Mouse (Mus musculus) midbrain, embryonic 14.5 days (tissue): ENCODE results near the gene Cdc26. TPM values are rescaled to one million over a fixed set of nuclear protein-coding genes. Genes with fewer than 3 reads are reported as not detected.
A peak's percentile ranks its signal among the peaks of the same experiment; 100 is the strongest.

ENCODE experiments used
- ATAC-seq: fragments of 200-750 bp; cut with Nextera tagmentation; 2 replicates; pipeline ENCODE4 v1.8.0; 2017; ENCODE audit warnings: moderate number of reproducible peaks, moderate library complexity; ENCODE audit not compliant: low FRiP score, low TSS enrichment
- DNase-seq: peaks from one replicate; pipeline ENCODE4 v3.0.0-alpha.2; 2015
- H3K27ac ChIP-seq: fragments of 300-500 bp; sonication (generic); replicated peaks from 2 replicates; pipeline ENCODE4 v1.5.1; 2014; ENCODE audit warnings: mild to moderate bottlenecking, low read depth, low read length, moderate library complexity
- H3K27me3 ChIP-seq: fragments of 300-500 bp; sonication (generic); 2 replicates; pipeline ENCODE4 v1.6.1; 2014; ENCODE audit warnings: low read length, control low read depth, mixed read lengths; ENCODE audit not compliant: control insufficient read depth, insufficient read depth
- H3K36me3 ChIP-seq: fragments of 300-500 bp; sonication (generic); 2 replicates; pipeline ENCODE4 v1.6.1; 2014; ENCODE audit warnings: low read length, control low read depth; ENCODE audit not compliant: control insufficient read depth, insufficient read depth
- H3K4me1 ChIP-seq: fragments of 300-500 bp; sonication (generic); 2 replicates; pipeline ENCODE4 v1.6.1; 2014; ENCODE audit warnings: mild to moderate bottlenecking, antibody characterized with exemption, low read length, control low read depth; ENCODE audit not compliant: control insufficient read depth, insufficient read depth
- H3K4me2 ChIP-seq: fragments of 300-500 bp; sonication (generic); 2 replicates; pipeline ENCODE4 v1.6.1; 2014; ENCODE audit warnings: mild to moderate bottlenecking, low read length, moderate library complexity
- H3K4me3 ChIP-seq: fragments of 300-500 bp; sonication (generic); replicated peaks from 2 replicates; pipeline ENCODE4 v1.5.1; 2014; ENCODE audit warnings: low read depth, low read length
- H3K9ac ChIP-seq: fragments of 300-500 bp; sonication (generic); replicated peaks from 2 replicates; pipeline ENCODE4 v1.6.1; 2014; ENCODE audit warnings: mild to moderate bottlenecking, low read length, moderate library complexity
- H3K9me3 ChIP-seq: fragments of 300-500 bp; sonication (generic); 2 replicates; pipeline ENCODE4 v1.6.1; 2016; ENCODE audit warnings: low read length, control low read depth, mixed read lengths; ENCODE audit not compliant: control insufficient read depth
- WGBS: fragments of 180-500 bp; shearing (Covaris S2); extraction: QIAGEN DNeasy Blood & Tissue Kit; methylation state at CpG from one replicate; pipeline ENCODE4 v1.1.7; 2014; 5-methylcytosine and 5-hydroxymethylcytosine counted together
- polyA plus RNA-seq: library from polyadenylated mRNA; unstranded; fragments of >200 nt; fragmentation: Nextera tagmentation; extraction: Ambion mirVana; gene quantifications from 2 replicates; pipeline ENCODE4 v1.2.1, GENCODE M21; 2014

Gene Cdc26
- polyA plus RNA-seq, 1 experiment from 2014 or later, result 97.5 TPM

DNA sequence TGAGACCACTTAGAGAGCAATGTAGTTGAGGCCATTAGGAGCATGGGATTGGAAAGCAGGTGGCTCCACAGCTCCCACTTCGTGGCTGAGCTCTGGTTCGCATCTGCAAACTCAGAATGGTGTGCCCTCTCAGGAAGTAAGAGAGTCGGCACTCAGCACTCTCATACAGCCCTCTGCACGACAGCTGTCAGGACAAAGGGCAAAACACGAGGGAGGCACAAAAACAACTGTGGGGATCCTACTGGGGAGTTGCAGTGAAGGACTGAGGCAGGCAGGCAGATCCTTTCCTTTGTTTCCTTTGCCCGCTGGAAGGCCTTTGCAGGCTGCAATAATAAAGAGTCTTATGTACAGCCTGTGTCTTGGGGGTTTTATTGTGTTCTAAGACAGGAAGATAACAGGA, 15.0 kb downstream of the Cdc26 start:
- ATAC-seq (no peak), DNase-seq (peak; percentile 15)
- Histone ChIP-seq H3K4me3 (no peak overlapping the region), H3K4me1 (no peaks in the 10 kb centered on the region), H3K36me3 (peaks cover 78% of the 10 kb centered on the region), H3K27me3 (no peaks in the 10 kb centered on the region), H3K9me3 (no peaks in the 10 kb centered on the region), H3K9ac (no peak overlapping the region), H3K27ac (no peak overlapping the region), H3K4me2 (no peak overlapping the region)
- WGBS, result 18% methylated on average over 6 of the region's 6 CpGs

DNA sequence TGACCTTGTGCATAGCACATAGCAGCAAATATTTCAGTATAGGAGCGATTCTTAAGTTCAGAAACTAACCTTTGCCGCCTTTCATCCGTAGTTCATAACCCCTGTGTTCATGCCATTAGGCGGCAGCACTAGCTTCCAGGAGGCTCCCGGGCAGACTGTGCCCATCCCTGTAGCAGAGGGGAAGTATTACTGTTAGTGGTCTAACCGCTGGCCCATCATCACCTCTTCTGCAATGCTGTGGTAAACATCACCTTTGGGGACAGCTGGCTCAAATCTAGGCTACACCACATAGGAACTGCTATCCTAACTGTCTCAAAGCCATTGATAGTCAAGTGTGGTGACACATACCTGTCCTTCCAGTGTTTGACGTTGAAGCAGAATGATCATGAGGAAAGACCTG, 16.6 kb downstream of the Cdc26 start:
- Histone ChIP-seq H3K36me3 (peaks cover 77% of the 10 kb centered on the region), H3K9ac (no peak overlapping the region), H3K27me3 (no peaks in the 10 kb centered on the region), H3K27ac (no peak overlapping the region), H3K4me3 (no peak overlapping the region), H3K4me2 (no peak overlapping the region), H3K4me1 (no peaks in the 10 kb centered on the region), H3K9me3 (no peaks in the 10 kb centered on the region)
- WGBS, result 90% methylated on average over 7 of the region's 7 CpGs
- ATAC-seq, result no peak
- no peak for DNase-seq

DNA sequence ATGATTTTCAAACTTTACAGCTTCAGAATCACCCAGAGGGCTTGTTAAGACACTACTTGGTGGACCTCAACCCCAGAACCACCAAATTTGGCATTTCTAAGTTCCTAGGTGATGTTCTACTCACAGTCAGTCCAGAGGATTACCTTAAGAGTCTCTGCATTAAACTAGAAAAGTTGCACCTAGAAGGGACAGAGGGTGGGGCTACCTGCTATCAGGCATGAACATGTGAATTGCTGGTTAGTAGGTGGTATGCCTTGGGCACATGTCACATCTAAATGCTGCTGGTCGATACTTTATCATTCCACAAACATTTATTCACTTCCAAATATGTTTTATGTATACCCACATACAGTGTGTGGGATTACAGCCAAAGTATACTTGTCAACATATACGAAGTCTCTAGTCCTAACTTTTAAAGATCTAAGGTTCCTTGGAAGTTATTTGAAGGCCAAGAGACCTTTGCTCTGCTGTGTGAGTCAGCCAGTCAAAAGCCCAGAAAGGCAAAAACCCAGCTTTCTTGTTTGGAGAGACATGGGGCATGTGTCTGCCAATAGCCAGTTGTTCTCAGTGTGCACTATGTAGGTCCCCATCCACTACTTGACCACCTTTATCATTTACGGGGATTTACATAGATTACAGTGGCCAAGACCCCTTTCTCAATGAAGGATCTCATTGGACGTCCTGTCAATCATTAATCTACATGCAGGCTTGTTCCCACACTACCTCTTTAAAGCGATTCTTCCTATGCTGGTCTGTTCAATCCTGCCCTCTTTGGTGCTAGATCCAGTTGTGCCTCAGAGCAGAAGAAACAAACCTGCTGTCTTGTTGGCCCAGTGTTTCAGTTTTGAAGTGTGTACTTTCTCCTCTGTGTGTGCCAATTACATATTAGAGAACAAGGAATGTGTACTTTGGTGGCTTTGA, 18.6 kb downstream of the Cdc26 start:
- H3K36me3 ChIP-seq, result peaks cover 63% of the 10 kb centered on the region
- H3K4me2 ChIP-seq, result no peak overlapping the region
- no peaks in the 10 kb centered on the region for H3K27me3 ChIP-seq
- H3K27ac ChIP-seq, result no peak overlapping the region
- WGBS, result 91% methylated on average over 5 of the region's 5 CpGs
- H3K9me3 ChIP-seq, result no peaks in the 10 kb centered on the region
- H3K4me1 ChIP-seq, result no peaks in the 10 kb centered on the region
- ATAC-seq, result no peak
- H3K9ac ChIP-seq, result no peak overlapping the region
- no peak for DNase-seq
- no peak overlapping the region for H3K4me3 ChIP-seq

DNA sequence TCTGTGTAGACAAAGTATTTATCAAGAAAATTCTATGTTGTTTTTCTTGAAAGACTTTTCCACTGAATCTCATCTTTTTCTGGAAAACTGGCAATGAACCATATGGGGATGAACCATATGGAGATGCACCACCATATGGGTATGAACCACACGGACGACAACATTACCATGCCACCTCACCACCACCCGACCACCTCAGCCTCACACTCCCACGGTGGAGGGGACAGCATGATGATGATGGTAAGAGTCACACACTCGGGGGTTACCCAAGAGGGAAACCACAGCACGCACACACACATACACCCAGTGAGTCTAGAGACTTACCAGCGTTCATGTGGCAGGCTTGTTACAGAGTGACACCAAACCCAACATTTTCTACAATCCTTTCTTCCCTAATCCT, 23.0 kb downstream of the Cdc26 start:
- H3K27ac ChIP-seq, result no peak overlapping the region
- 94% methylated on average over 7 of the region's 7 CpGs for WGBS
- H3K9me3 ChIP-seq, result no peaks in the 10 kb centered on the region
- DNase-seq, result no peak
- H3K4me1 ChIP-seq, result no peaks in the 10 kb centered on the region
- H3K4me2 ChIP-seq, result no peak overlapping the region
- H3K4me3 ChIP-seq, result no peak overlapping the region
- no peak overlapping the region for H3K9ac ChIP-seq
- peaks cover 40% of the 10 kb centered on the region for H3K36me3 ChIP-seq
- no peak for ATAC-seq
- H3K27me3 ChIP-seq, result no peaks in the 10 kb centered on the region

DNA sequence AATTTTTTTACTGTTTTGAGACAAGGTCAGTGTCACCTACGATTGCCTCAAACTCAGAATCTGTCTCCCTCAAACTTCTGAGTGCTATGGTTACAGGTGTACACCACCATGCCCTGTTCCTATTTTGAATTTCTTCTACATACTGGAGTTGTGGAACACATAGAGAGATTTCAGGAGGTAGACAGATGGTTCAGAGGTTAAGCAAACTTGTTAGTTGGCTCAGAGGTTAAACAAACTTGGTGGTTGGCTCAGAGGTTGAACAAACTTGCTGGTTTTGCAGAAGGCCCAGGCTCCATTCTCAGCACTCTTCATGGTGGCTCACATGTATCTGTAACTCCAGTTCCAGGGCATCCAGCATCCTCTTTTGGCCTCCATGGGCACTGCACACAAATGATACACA, 24.3 kb downstream of the Cdc26 start:
- 93% methylated on average over 1 of the region's 1 CpGs for WGBS
- Histone ChIP-seq H3K9me3 (no peaks in the 10 kb centered on the region), H3K9ac (no peak overlapping the region), H3K27me3 (no peaks in the 10 kb centered on the region), H3K4me2 (no peak overlapping the region), H3K36me3 (peaks cover 27% of the 10 kb centered on the region), H3K4me1 (no peaks in the 10 kb centered on the region), H3K4me3 (no peak overlapping the region), H3K27ac (no peak overlapping the region)
- ATAC-seq, result no peak
- no peak for DNase-seq

DNA sequence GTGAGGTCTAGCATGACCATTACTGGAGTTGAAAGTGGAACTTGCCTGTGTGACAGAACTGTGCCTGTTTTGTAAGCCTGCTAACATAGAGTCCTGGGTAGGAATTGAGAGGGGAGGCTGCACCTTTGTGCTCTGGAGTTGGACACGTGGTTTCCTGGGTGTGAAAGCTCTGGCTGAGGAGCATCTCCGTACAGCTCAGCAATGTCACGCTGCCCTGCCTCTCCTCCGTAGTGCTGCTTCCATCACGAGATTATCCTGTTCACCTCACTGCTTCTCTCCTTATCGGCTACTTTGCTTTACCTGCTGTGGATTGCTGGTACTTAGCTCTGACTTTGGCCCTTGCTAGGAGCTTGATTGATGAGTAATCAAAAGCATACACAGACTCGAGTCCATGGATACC, 24.7 kb downstream of the Cdc26 start:
- no peak overlapping the region for H3K4me3 ChIP-seq
- no peaks in the 10 kb centered on the region for H3K27me3 ChIP-seq
- no peak overlapping the region for H3K9ac ChIP-seq
- peaks cover 23% of the 10 kb centered on the region for H3K36me3 ChIP-seq
- no peaks in the 10 kb centered on the region for H3K4me1 ChIP-seq
- no peak overlapping the region for H3K27ac ChIP-seq
- WGBS, result 84% methylated on average over 7 of the region's 7 CpGs
- no peak overlapping the region for H3K4me2 ChIP-seq
- no peaks in the 10 kb centered on the region for H3K9me3 ChIP-seq
- ATAC-seq (no peak), DNase-seq (no peak)

DNA sequence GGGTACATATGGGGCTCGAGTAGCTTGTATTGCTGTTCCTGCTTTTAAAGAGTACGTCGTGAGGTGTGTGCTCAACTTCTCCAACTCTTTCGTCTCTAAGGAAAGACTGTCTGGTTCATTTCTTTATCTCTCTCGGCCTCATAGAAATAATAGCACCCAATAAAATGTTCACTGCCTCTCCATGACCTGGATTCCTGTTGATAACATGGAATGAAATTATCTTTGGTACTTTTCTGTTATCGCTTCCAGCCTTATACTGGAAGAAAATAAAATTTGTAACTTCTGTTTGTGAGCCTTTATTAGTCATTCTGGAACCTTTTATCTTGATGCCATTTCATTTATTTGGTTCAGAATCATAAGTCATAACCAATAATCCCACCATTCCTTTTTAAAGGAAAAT, 25.2 kb downstream of the Cdc26 start:
- H3K4me3 ChIP-seq, result no peak overlapping the region
- no peaks in the 10 kb centered on the region for H3K4me1 ChIP-seq
- no peak overlapping the region for H3K9ac ChIP-seq
- no peak for ATAC-seq
- H3K27me3 ChIP-seq, result no peaks in the 10 kb centered on the region
- H3K27ac ChIP-seq, result no peak overlapping the region
- DNase-seq, result no peak
- no peak overlapping the region for H3K4me2 ChIP-seq
- peaks cover 18% of the 10 kb centered on the region for H3K36me3 ChIP-seq
- 95% methylated on average over 6 of the region's 6 CpGs for WGBS
- no peaks in the 10 kb centered on the region for H3K9me3 ChIP-seq

DNA sequence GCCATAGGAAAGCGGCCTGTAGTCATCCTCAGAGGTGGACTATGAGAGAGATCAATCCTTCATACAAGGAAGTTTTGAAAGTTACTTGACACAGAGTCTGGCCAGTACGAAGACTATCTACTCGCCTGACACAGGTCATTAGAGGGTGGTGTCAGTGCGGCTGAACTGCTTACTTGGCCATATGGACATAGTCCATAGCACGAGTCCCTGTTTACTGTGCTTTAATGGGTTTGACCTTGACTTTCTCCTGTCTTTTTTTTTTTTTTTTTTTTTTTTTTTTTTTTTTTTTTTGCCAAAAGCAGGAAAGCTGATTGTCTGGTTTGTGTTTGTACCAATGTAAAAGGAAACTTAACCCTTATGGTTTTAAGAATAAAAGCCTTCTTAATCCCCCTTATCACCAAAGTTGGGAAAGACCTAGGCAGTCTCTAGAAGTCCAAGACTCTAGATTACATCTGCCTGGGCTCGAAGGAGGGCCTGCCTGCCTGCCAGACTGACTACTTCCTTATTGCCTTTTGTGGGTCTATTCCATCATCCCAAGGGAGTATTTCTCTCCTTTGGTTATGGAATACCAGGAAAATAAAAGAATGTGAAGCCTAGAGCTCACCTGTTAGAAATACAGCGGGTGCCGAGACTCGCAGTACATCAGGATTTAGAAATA, 28.6 kb downstream of the Cdc26 start:
- no peak overlapping the region for H3K4me2 ChIP-seq
- no peaks in the 10 kb centered on the region for H3K4me1 ChIP-seq
- H3K4me3 ChIP-seq, result no peak overlapping the region
- DNase-seq (no peak), ATAC-seq (no peak)
- H3K27ac ChIP-seq, result no peak overlapping the region
- no peaks in the 10 kb centered on the region for H3K9me3 ChIP-seq
- no peaks in the 10 kb centered on the region for H3K27me3 ChIP-seq
- H3K9ac ChIP-seq, result no peak overlapping the region
- H3K36me3 ChIP-seq, result 0 out of 2 replicates have a peak, but pooled peaks cover 2% of the 10 kb centered on the region
- WGBS, result 97% methylated on average over 9 of the region's 9 CpGs

DNA sequence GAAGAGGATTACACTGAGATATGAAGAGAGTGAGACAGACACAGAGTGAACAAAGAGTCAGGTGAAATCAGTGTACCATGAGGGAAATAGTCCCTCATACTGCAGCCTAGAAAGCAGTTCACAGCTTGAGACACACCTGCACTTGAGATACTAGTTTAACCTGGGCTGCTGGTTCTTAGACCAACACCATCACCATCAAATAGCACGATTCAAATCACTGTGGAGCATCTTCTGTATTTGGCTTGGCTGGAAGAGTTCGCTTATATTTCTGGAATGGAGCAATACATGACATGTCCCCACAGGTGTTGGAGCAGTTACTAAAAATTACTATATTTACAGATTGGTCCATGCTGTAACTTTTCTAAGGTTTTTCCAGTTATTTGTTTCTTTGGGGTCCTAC, 32.3 kb downstream of the Cdc26 start:
- Histone ChIP-seq H3K36me3 (no peaks in the 10 kb centered on the region), H3K27ac (no peak overlapping the region), H3K9me3 (no peaks in the 10 kb centered on the region), H3K4me2 (no peak overlapping the region), H3K27me3 (no peaks in the 10 kb centered on the region), H3K4me1 (no peaks in the 10 kb centered on the region), H3K9ac (no peak overlapping the region), H3K4me3 (no peak overlapping the region)
- ATAC-seq, result no peak
- DNase-seq, result no peak
- WGBS, result 90% methylated on average over 2 of the region's 2 CpGs
